ENCODE assay signal across 12 mouse cellular contexts in the genomic region with DNA sequence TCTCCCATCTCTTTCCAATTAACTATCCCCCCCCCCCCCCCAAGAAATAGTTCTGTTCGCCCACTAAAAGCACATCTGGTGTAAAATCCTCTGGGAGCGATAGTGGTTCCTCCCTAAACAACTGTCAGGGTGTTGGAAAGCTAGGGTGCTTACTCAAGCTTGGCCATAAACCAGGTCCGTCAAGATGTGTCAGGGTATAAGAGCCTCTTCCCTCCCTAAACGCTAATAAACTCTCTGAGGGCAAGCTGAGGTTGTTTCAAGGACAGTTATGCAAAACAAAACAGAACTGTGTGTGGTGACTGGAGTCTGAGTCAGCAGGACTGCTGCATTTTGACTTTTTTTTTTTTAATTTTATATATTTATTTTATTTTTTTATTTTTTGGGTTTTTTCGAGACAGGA. TPM values are rescaled to one million over a fixed set of nuclear protein-coding genes. Genes with fewer than 3 reads are reported as not detected.
DNase-seq lines count a peak whose midpoint lies in the region; ATAC-seq lines count a peak whose summit lies in the region.
"Had no signal": no experiment of that assay in that cellular context is flagged by ENCODE, and none has a peak within 500 bp of the region (broad histone marks: within the 10 kb centered on the region; RNA-seq: fewer than 3 reads in every experiment).

No protein-coding gene starts in this region.

- no peaks in the 10 kb centered on the region for H3K36me3 ChIP-seq in heart, embryonic 11.5 days (ENCODE audit: control insufficient read depth, insufficient read depth, low read length)
- H3K36me3 ChIP-seq in hindbrain, embryonic 10.5 days = no peaks in the 10 kb centered on the region
- H3K36me3 ChIP-seq: limb, embryonic 10.5 days; liver, embryonic 15.5 days had no signal

- no peaks in the 10 kb centered on the region for H3K27me3 ChIP-seq in heart, embryonic 11.5 days (ENCODE audit: control insufficient read depth, insufficient read depth, low read length)
- no peaks in the 10 kb centered on the region for H3K27me3 ChIP-seq in hindbrain, embryonic 10.5 days (ENCODE audit: insufficient read depth, poor library complexity, severe bottlenecking)
- H3K27me3 ChIP-seq: liver, embryonic 15.5 days had no signal

- no peak overlapping the region for H3K27ac ChIP-seq in heart, embryonic 11.5 days (ENCODE audit: low read depth, low read length)
- H3K27ac ChIP-seq in hindbrain, embryonic 10.5 days = no peak overlapping the region
- H3K27ac ChIP-seq: hindbrain, embryonic 14.5 days; limb, embryonic 10.5 days; liver, embryonic 15.5 days had no signal

- intact Hi-C loops in heart, postnatal 14 days (cut with DNase I) = no loop called here

- DNase-seq in heart, adult 8-10 months (ENCODE audit: low spot score) = peak; percentile 24
- peak; percentile 27 for DNase-seq in urinary bladder, postnatal 25 days (ENCODE audit: low spot score)
- no peak for DNase-seq in urinary bladder, postnatal 10 days (ENCODE audit: low spot score)
- peak; percentile 20 to 31 for DNase-seq in heart, postnatal 14 days
- no peak for DNase-seq in hindbrain, embryonic 10.5 days (ENCODE audit: low spot score)
- DNase-seq in kidney, adult 18-20 months = no peak
- DNase-seq: layer of hippocampus, adult 9-11 months; thymus, postnatal 36 days had no signal

- H3K4me2 ChIP-seq in heart, embryonic 11.5 days = no peak overlapping the region
- H3K4me2 ChIP-seq: hindbrain, embryonic 14.5 days; liver, embryonic 15.5 days had no signal

- no peaks in the 10 kb centered on the region for H3K9me3 ChIP-seq in heart, embryonic 11.5 days (replicated peaks; ENCODE audit: control insufficient read depth, low read length)
- H3K9me3 ChIP-seq in hindbrain, embryonic 10.5 days = no peaks in the 10 kb centered on the region
- H3K9me3 ChIP-seq: limb, embryonic 10.5 days; liver, embryonic 15.5 days had no signal

- 68% methylated on average over 5 of the region's 5 CpGs for WGBS in heart, embryonic 11.5 days (ENCODE audit: insufficient replicate concordance)
- 82% methylated on average over 5 of the region's 5 CpGs for WGBS in hindbrain, embryonic 10.5 days

- no peak overlapping the region for H3K9ac ChIP-seq in heart, embryonic 11.5 days (ENCODE audit: low read depth, low read length)
- H3K9ac ChIP-seq: hindbrain, embryonic 14.5 days; liver, embryonic 15.5 days had no signal

- ATAC-seq in heart, embryonic 11.5 days (replicated peaks; ENCODE audit: insufficient number of reproducible peaks, low FRiP score, low TSS enrichment) = no peak

- no peak overlapping the region for H3K4me3 ChIP-seq in heart, embryonic 11.5 days (ENCODE audit: low read depth, low read length)
- H3K4me3 ChIP-seq in hindbrain, embryonic 10.5 days = no peak overlapping the region
- H3K4me3 ChIP-seq: limb, embryonic 10.5 days; liver, embryonic 15.5 days had no signal

- no peaks in the 10 kb centered on the region for H3K4me1 ChIP-seq in heart, embryonic 11.5 days (ENCODE audit: control insufficient read depth, insufficient read depth, low read length)
- no peaks in the 10 kb centered on the region for H3K4me1 ChIP-seq in hindbrain, embryonic 10.5 days (replicated peaks)
- H3K4me1 ChIP-seq: limb, embryonic 10.5 days; liver, embryonic 15.5 days had no signal

RNA-seq across cellular contexts. Expression of gene Tiprl, which starts 10.3 kb away (rescaled TPM):
- total RNA-seq in heart, adult 8-10 months (2022) = 10 to 100 TPM; 30.0 to 36.4 (median 34.8) TPM
- 78.4 and 87.6 TPM in 2 replicates for polyA plus RNA-seq in heart, embryonic 11.5 days (2014; fragmentation: Nextera tagmentation; extraction: Ambion mirVana)
- 10 to 100 TPM; 37.1 to 37.8 TPM for total RNA-seq in heart, postnatal 14 days (2021)
- 97.1 and 98.4 TPM in 2 replicates for polyA plus RNA-seq in hindbrain, embryonic 10.5 days (2016; fragmentation: Nextera tagmentation; extraction: Ambion mirVana)

RNA-seq across cellular contexts. Expression of gene Gpr161, which starts 48.5 kb away (rescaled TPM):
- total RNA-seq in heart, adult 8-10 months (2022) = 1 to 10 TPM; 1.0 to 1.8 (median 1.2) TPM
- 0.79 and 1.1 TPM in 2 replicates for polyA plus RNA-seq in heart, embryonic 11.5 days (2014; fragmentation: Nextera tagmentation; extraction: Ambion mirVana)
- total RNA-seq in heart, postnatal 14 days (2021) = 1 to 10 TPM; 3.6 to 3.8 TPM
- 1.3 and 1.8 TPM in 2 replicates for polyA plus RNA-seq in hindbrain, embryonic 10.5 days (2016; fragmentation: Nextera tagmentation; extraction: Ambion mirVana)

RNA-seq across cellular contexts. Expression of gene Sft2d2, which starts 52.8 kb away (rescaled TPM):
- 10 to 100 TPM; 14.2 to 18.1 (median 15.5) TPM for total RNA-seq in heart, adult 8-10 months (2022)
- 21.9 and 29.3 TPM in 2 replicates for polyA plus RNA-seq in heart, embryonic 11.5 days (2014; fragmentation: Nextera tagmentation; extraction: Ambion mirVana)
- 10 to 100 TPM; 13.6 to 14.5 TPM for total RNA-seq in heart, postnatal 14 days (2021)
- polyA plus RNA-seq in hindbrain, embryonic 10.5 days (2016; fragmentation: Nextera tagmentation; extraction: Ambion mirVana) = 8.9 and 9.4 TPM in 2 replicates

Comparison
In these comparisons a context has a peak if more than half of its experiments do, and no peak if none do; other contexts are left out.
1. DNase-seq: peak in heart, adult 8-10 months (single experiment), urinary bladder, postnatal 25 days (single experiment) and heart, postnatal 14 days (2 of 2); none in urinary bladder, postnatal 10 days (single experiment), hindbrain, embryonic 10.5 days (single experiment) and kidney, adult 18-20 months (single experiment).